Mouse (Mus musculus) embryonic fibroblast, embryonic 13.5 days (primary cell): Measurements from ENCODE around the gene Lrp4.

Source experiments
- CTCF ChIP-seq: IDR thresholded peaks from 2 replicates; pipeline ENCODE4 v1.5.1; 2011; ENCODE audit warnings: mild to moderate bottlenecking, control low read depth, low read length, moderate library complexity, borderline replicate concordance; ENCODE audit not compliant: insufficient read depth
- POLR2A ChIP-seq: IDR thresholded peaks from 2 replicates; pipeline ENCODE4 v1.6.1; 2011; ENCODE audit warnings: low read depth, mild to moderate bottlenecking, control low read depth, low read length, moderate library complexity

DNA sequence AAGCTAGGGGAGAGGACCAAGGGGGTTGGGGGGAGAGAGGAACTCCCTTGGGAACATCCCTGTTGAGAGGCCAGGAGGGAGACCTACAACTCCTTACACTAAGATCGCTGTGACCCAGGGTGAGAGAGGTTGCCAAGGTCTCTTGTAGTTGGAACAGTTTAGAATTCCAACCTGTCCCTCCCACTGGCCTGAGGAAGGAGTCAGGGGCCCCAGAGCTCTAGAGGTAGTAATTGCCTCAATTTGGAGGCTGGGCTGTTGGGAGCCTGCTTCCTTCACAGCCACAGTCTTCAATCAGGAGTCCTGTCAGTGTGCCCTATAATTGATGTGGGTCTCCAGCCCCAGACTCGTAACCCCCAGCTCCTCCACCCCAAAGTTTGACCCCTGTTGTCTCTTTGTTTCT is 4.9 kb downstream of the Lrp4 start:
- TF ChIP-seq CTCF (no peak), POLR2A (no peak)
